Mouse (Mus musculus) urinary bladder, postnatal 25 days (tissue): Measurements from ENCODE around the gene Olfr315.
"Not testable (repeated sequence)": the region's sequence is repeated elsewhere in the genome, so short reads cannot be mapped to it uniquely, and the experiment has no call there.

Experiments used
- DNase-seq: peaks from one replicate; pipeline ENCODE4 v3.0.0; 2022; ENCODE audit warnings: low spot score

The Olfr315 gene

GRCm38 (mm10) chr11:58815676-58816075, 42.7 kb downstream of the Olfr315 start:
- DNase-seq = no peak

GRCm38 (mm10) chr11:58828937-58829336, 55.9 kb downstream of the Olfr315 start, which contains the start of gene Olfr312:
Gene Olfr312 (plus strand): TSS chr11:58829237.
- DNase-seq = not testable (repeated sequence)

GRCm38 (mm10) chr11:58829764-58830163, 56.8 kb downstream of the Olfr315 start:
- DNase-seq = no peak
